Mouse (Mus musculus): Measurements from ENCODE around the gene Cabin1. TPM values are rescaled to one million over a fixed set of nuclear protein-coding genes. Genes with fewer than 3 reads are reported as not detected.

Cabin1 gene
- polyA plus RNA-seq, 1 experiment: 39.0 TPM

DNA sequence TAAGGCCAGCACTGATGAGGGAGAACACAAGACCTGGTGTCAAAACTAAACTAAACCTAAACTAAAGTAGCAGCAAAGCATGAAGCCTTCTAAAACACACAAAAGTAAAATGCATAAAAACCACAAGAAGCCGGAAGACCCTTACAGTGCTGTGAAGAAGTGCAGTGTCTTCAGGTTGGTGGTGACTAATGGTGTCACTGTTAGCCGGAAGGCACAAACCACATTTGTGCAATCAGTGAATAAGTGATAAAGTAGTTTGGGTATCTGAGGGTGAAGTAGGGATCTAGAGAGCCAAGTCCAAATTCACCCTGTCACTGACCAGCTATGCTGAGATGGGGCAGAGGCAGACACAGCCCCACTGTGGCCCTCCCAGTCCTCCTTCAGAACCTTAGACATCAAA is 61.6 kb downstream of the Cabin1 start:
- no peak overlapping the region for H3K4me3 ChIP-seq (ENCODE audit: low read depth, low read length)
- peaks cover 44% of the 10 kb centered on the region for H3K36me3 ChIP-seq (ENCODE audit: control insufficient read depth, insufficient read depth, low read length)
- no peaks in the 10 kb centered on the region for H3K27me3 ChIP-seq (ENCODE audit: control insufficient read depth, insufficient read depth, low read length)
- 88% methylated on average over 2 of the region's 2 CpGs for WGBS
- TF ChIP-seq POLR2A (IDR thresholded peaks at IDR 0.05; ENCODE audit: low read depth, low read length): no peak
- no peak for TF ChIP-seq CTCF (IDR thresholded peaks at IDR 0.05; ENCODE audit: extremely low read depth, insufficient read length, insufficient replicate concordance, low read depth, low read length)
- H3K4me1 ChIP-seq (ENCODE audit: control insufficient read depth, insufficient read depth, insufficient read length, low read length): no peaks in the 10 kb centered on the region; the same call in 1 of the 2 replicates
- no peak overlapping the region for H3K27ac ChIP-seq (ENCODE audit: insufficient read depth, low read depth, low read length)

DNA sequence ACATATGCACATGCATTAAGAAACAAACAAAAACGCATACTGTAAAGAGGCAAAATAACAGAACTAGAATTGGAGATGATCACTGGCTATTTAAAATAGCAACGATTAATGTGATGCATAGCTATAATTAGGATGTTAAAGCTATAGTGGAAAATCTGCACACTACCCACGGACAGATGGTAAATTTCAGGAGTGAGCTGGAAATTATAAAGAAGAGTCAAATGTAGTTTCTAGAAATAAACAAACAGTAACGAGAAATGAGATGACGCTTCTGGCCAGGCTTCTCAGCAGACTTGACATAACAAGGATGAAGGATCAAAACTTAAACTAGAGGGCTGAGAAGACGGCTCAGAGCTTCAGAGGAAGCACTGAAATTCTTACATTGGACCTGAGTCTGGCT is 62.9 kb downstream of the Cabin1 start:
- Histone ChIP-seq H3K4me3 (ENCODE audit: low read depth, low read length) (no peak overlapping the region), H3K36me3 (ENCODE audit: control insufficient read depth, insufficient read depth, low read length) (peaks cover 45% of the 10 kb centered on the region), H3K4me1 (ENCODE audit: control insufficient read depth, insufficient read depth, insufficient read length, low read length) (no peaks in the 10 kb centered on the region; the same call in 1 of the 2 replicates), H3K27me3 (ENCODE audit: control insufficient read depth, insufficient read depth, low read length) (no peaks in the 10 kb centered on the region), H3K27ac (ENCODE audit: insufficient read depth, low read depth, low read length) (no peak overlapping the region)
- TF ChIP-seq CTCF (IDR thresholded peaks at IDR 0.05; ENCODE audit: extremely low read depth, insufficient read length, insufficient replicate concordance, low read depth, low read length): no peak
- 86% methylated on average over 6 of the region's 6 CpGs for WGBS

DNA sequence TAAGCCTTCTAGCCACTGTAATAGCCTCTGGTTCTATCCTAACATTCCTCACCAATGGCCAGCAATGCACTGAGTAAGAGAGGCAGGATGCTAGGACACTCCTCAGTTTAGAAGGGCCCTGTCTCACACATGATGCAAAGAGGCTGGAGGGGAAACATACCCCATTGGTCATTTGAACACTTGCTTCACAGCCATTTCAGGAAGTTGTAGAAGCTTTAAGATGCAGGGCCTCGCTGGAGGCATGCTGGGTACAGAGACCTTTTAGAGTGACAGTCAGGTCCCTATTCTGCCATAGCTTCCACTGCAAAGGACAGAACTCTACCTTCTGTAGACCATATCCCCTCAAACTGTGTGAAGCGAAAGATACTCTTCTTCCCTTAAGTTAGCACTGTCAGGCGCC is 66.4 kb downstream of the Cabin1 start:
- 91% methylated on average over 3 of the region's 3 CpGs for WGBS
- Histone ChIP-seq H3K4me1 (ENCODE audit: control insufficient read depth, insufficient read depth, insufficient read length, low read length) (no peaks in the 10 kb centered on the region), H3K4me3 (ENCODE audit: low read depth, low read length) (no peak overlapping the region), H3K27me3 (ENCODE audit: control insufficient read depth, insufficient read depth, low read length) (no peaks in the 10 kb centered on the region), H3K27ac (ENCODE audit: insufficient read depth, low read depth, low read length) (no peak overlapping the region), H3K36me3 (ENCODE audit: control insufficient read depth, insufficient read depth, low read length) (peaks cover 57% of the 10 kb centered on the region)
- TF ChIP-seq CTCF (IDR thresholded peaks at IDR 0.05; ENCODE audit: extremely low read depth, insufficient read length, insufficient replicate concordance, low read depth, low read length): no peak
- no peak for TF ChIP-seq POLR2A (IDR thresholded peaks at IDR 0.05; ENCODE audit: low read depth, low read length)

DNA sequence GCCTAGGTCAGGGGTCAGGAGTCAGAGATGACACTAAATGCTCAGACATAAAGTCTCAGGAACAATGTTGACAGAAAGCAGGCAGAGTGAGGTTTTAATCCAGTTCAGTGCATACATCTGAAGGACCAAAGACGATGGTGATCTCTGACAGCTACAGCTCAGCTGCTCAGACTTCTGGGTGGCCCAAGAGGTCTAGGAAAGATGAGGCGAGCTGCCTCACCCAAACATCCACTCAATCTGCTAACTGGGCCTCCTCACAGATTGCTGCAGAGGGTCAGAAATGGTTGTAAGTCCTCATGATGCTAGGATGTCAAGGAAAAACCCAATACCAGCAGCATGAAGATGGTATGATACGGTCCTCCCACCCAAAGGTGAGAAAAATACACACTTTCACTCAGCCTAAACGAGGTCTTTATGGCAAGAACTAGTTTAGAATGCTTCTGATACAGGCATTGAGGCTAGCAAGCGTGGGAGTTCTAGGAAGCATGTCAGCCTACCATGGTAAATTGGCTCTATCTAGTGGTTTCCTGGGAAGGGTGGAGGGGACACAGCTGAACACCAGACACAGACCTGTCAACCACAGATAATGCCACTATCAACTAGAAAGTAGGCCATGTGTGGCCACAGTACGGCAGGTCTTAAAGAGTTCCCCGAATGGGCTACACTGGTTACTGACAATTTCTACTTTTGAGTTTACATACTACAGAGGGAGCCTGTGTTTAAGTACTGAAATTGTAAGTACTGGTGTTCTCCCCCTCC is 67.4 kb downstream of the Cabin1 start:
- no peak overlapping the region for H3K4me3 ChIP-seq (ENCODE audit: low read depth, low read length)
- no peaks in the 10 kb centered on the region for H3K27me3 ChIP-seq (ENCODE audit: control insufficient read depth, insufficient read depth, low read length)
- no peak overlapping the region for H3K27ac ChIP-seq (ENCODE audit: insufficient read depth, low read depth, low read length)
- no peaks in the 10 kb centered on the region for H3K4me1 ChIP-seq (ENCODE audit: control insufficient read depth, insufficient read depth, insufficient read length, low read length)
- H3K36me3 ChIP-seq (ENCODE audit: control insufficient read depth, insufficient read depth, low read length): peaks cover 64% of the 10 kb centered on the region
- TF ChIP-seq CTCF (IDR thresholded peaks at IDR 0.05; ENCODE audit: extremely low read depth, insufficient read length, insufficient replicate concordance, low read depth, low read length) (no peak), POLR2A (IDR thresholded peaks at IDR 0.05; ENCODE audit: low read depth, low read length) (no peak)
- WGBS: 87% methylated on average over 7 of the region's 7 CpGs

DNA sequence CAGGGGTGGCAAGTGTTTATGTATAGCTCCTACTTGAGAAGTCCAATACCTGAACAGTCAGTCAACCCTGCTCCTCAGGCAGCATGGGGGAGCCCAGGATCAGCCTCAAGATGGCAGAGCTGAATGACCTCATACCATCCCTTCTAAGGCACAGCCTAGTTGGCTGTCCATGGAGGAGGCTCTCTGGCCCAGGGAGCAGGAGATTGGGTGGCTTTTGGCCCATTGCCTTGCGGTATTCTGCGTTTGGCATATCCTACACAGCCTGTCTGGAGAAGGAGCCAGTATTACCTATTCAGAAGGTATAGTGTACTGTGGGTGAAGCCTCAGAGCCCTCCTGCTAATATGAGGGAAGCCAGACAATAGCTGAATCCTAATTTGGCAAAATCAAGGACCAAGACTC is 68.6 kb downstream of the Cabin1 start:
- H3K27me3 ChIP-seq (ENCODE audit: control insufficient read depth, insufficient read depth, low read length): no peaks in the 10 kb centered on the region
- H3K27ac ChIP-seq (ENCODE audit: insufficient read depth, low read depth, low read length): no peak overlapping the region
- TF ChIP-seq CTCF (IDR thresholded peaks at IDR 0.05; ENCODE audit: extremely low read depth, insufficient read length, insufficient replicate concordance, low read depth, low read length) (no peak), POLR2A (IDR thresholded peaks at IDR 0.05; ENCODE audit: low read depth, low read length) (no peak)
- no peak overlapping the region for H3K4me3 ChIP-seq (ENCODE audit: low read depth, low read length)
- H3K36me3 ChIP-seq (ENCODE audit: control insufficient read depth, insufficient read depth, low read length): peaks cover 71% of the 10 kb centered on the region
- H3K4me1 ChIP-seq (ENCODE audit: control insufficient read depth, insufficient read depth, insufficient read length, low read length): no peaks in the 10 kb centered on the region
- 85% methylated on average over 2 of the region's 2 CpGs for WGBS

DNA sequence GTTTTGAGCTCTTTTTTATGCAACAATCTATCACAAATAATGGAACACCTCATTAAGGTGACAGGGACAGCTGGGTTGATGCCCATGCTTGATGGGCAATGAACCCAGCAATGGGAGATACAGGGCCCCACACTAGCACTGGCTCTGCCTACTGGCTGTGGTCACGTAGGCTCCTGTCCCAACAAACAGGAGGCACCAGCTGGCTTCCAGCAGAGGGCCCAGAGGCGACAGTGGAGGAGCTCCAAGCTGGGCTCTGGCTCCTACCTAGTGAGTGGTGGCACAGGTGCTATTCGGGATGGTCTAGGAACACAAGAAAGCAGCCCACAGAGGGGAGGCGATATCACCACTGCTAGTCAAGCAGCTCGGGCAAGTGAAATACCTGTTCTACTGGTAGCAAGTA is 69.1 kb downstream of the Cabin1 start:
- Histone ChIP-seq H3K36me3 (ENCODE audit: control insufficient read depth, insufficient read depth, low read length) (peaks cover 71% of the 10 kb centered on the region), H3K27ac (ENCODE audit: insufficient read depth, low read depth, low read length) (no peak overlapping the region), H3K27me3 (ENCODE audit: control insufficient read depth, insufficient read depth, low read length) (no peaks in the 10 kb centered on the region), H3K4me1 (ENCODE audit: control insufficient read depth, insufficient read depth, insufficient read length, low read length) (no peaks in the 10 kb centered on the region), H3K4me3 (ENCODE audit: low read depth, low read length) (no peak overlapping the region)
- TF ChIP-seq CTCF (IDR thresholded peaks at IDR 0.05; ENCODE audit: extremely low read depth, insufficient read length, insufficient replicate concordance, low read depth, low read length) (no peak), POLR2A (IDR thresholded peaks at IDR 0.05; ENCODE audit: low read depth, low read length) (no peak)
- 97% methylated on average over 5 of the region's 5 CpGs for WGBS

DNA sequence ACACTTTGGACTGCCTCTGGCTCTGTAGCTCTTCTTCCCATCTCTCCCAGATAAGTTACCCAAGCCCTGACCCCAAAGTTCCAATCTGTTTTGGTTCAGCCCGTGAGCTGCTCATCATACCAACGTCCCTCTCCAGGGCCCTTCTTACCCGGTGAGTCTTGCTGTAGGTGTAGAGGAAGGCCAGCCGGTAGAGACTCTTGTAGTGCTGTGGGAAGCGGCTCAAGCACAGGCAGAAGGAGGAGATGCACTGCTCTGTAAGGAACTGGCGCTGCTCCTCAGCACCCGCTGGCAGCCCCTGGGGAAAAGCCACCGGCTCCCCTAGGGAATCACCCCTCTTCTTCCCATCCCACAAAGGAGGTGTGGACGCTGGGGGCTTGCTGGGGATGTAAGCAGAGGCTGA is 69.6 kb downstream of the Cabin1 start:
- 92% methylated on average over 9 of the region's 9 CpGs for WGBS
- H3K36me3 ChIP-seq (ENCODE audit: control insufficient read depth, insufficient read depth, low read length): peaks cover 71% of the 10 kb centered on the region

More for the DNA sequence above, 69.6 kb downstream of the Cabin1 start:
- Histone ChIP-seq H3K27ac (ENCODE audit: insufficient read depth, low read depth, low read length) (no peak overlapping the region), H3K27me3 (ENCODE audit: control insufficient read depth, insufficient read depth, low read length) (no peaks in the 10 kb centered on the region), H3K4me1 (ENCODE audit: control insufficient read depth, insufficient read depth, insufficient read length, low read length) (no peaks in the 10 kb centered on the region), H3K4me3 (ENCODE audit: low read depth, low read length) (no peak overlapping the region)
- no peak for TF ChIP-seq POLR2A (IDR thresholded peaks at IDR 0.05; ENCODE audit: low read depth, low read length)
- no peak for TF ChIP-seq CTCF (IDR thresholded peaks at IDR 0.05; ENCODE audit: extremely low read depth, insufficient read length, insufficient replicate concordance, low read depth, low read length)
